Mouse (Mus musculus) neural tube, embryonic 12.5 days (tissue): ENCODE data around the gene Fam19a5. TPM values are rescaled to one million over a fixed set of nuclear protein-coding genes. Genes with fewer than 3 reads are reported as not detected.

Experiments
- ATAC-seq: fragments of 200-750 bp; cut with Nextera tagmentation; 2 replicates; pipeline ENCODE4 v1.8.0; 2017; ENCODE audit warnings: low read depth, mild to moderate bottlenecking, moderate TSS enrichment, moderate library complexity; ENCODE audit not compliant: low FRiP score
- H3K27ac ChIP-seq: fragments of 300-500 bp; sonication (generic); 2 replicates; pipeline ENCODE4 v1.5.1; 2016
- H3K27me3 ChIP-seq: fragments of 300-500 bp; sonication (generic); replicated peaks from 2 replicates; pipeline ENCODE4 v1.6.1; 2016; ENCODE audit warnings: mild to moderate bottlenecking
- H3K36me3 ChIP-seq: fragments of 300-500 bp; sonication (generic); 2 replicates; pipeline ENCODE4 v1.6.1; 2016; ENCODE audit warnings: mild to moderate bottlenecking
- H3K4me1 ChIP-seq: fragments of 300-500 bp; sonication (generic); 2 replicates; pipeline ENCODE4 v1.6.1; 2016
- H3K4me2 ChIP-seq: fragments of 300-500 bp; sonication (generic); replicated peaks from 2 replicates; pipeline ENCODE4 v1.6.1; 2016; ENCODE audit warnings: mild to moderate bottlenecking
- H3K4me3 ChIP-seq: fragments of 300-500 bp; sonication (generic); 2 replicates; pipeline ENCODE4 v1.5.1; 2016
- H3K9ac ChIP-seq: fragments of 300-500 bp; sonication (generic); 2 replicates; pipeline ENCODE4 v1.6.1; 2016; ENCODE audit warnings: mild to moderate bottlenecking
- H3K9me3 ChIP-seq: fragments of 300-500 bp; sonication (generic); 2 replicates; pipeline ENCODE4 v1.6.1; 2016; ENCODE audit warnings: mild to moderate bottlenecking
- WGBS: fragments of 180-500 bp; shearing (Covaris S2); methylation state at CpG from one replicate; pipeline ENCODE4 v1.1.7; 2016; 5-methylcytosine and 5-hydroxymethylcytosine counted together
- microRNA-seq: library from miRNA; unstranded; fragments of <30 nt; microRNA quantifications from one replicate; pipeline ENCODE4, GENCODE M21; 2017
- polyA plus RNA-seq: library from polyadenylated mRNA; unstranded; fragments of >200 nt; fragmentation: Nextera tagmentation; extraction: Ambion mirVana; gene quantifications from 2 replicates; pipeline ENCODE4 v1.2.1, GENCODE M21; 2016

Fam19a5 gene
- polyA plus RNA-seq, 1 experiment from 2014 or later, result 13.6 TPM

DNA sequence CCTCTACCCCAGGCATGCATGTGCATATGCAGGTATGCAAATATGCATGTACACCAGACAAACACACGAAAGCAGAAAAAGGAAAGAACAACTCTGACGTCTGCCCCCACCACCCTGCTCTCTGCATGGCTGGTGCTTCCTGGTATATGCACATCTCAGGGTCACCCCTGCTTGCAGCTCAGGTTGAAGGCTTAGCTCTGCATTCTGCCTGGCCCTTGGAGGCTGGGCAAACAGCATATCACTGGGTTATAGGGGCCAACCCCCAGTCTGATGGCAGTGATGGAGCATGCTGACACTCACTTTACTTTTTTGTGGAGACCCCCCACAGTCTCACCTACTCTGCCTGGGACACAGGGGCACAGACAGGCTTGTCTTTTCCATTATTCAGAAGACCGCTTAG is 252.5 kb downstream of the Fam19a5 start:
- ATAC-seq, result no peak
- H3K4me1 ChIP-seq, result no peaks in the 10 kb centered on the region
- no peak overlapping the region for H3K4me3 ChIP-seq
- no peaks in the 10 kb centered on the region for H3K27me3 ChIP-seq
- H3K9me3 ChIP-seq, result no peaks in the 10 kb centered on the region
- no peak overlapping the region for H3K27ac ChIP-seq
- WGBS, result 84% methylated on average over 3 of the region's 3 CpGs
- no peaks in the 10 kb centered on the region for H3K36me3 ChIP-seq
- H3K4me2 ChIP-seq, result no peak overlapping the region
- no peak overlapping the region for H3K9ac ChIP-seq

Small RNA genes within 50 kb of the gene (microRNA-seq; reads per million reads assigned to microRNA genes)
- gene Mir6393, result not detected
